Mouse (Mus musculus) embryonic stem cell, embryonic (primary cell): ENCODE data around the gene Rasgrp2.

Experiments used
- CTCF ChIA-PET, 4 experiments: fragments of 300-600 bp in 2 of 4; fragments of 350-600 bp in 2 of 4; sonication (Branson Sonifier 250); formaldehyde crosslinking; loops; one replicate each; lab custom pipeline; 2022; ENCODE audit warnings: inconsistent platforms in 2 of 4; lab: Charles Lee
- POLR2A ChIA-PET, 4 experiments: fragments of 300-600 bp in 2 of 4; fragments of 350-600 bp in 2 of 4; sonication (Branson Sonifier 250); formaldehyde crosslinking; loops; one replicate each; lab custom pipeline; 2022; ENCODE audit warnings: antibody characterized with exemption in 4 of 4, inconsistent platforms in 1 of 4; lab: Charles Lee

The Rasgrp2 gene

DNA sequence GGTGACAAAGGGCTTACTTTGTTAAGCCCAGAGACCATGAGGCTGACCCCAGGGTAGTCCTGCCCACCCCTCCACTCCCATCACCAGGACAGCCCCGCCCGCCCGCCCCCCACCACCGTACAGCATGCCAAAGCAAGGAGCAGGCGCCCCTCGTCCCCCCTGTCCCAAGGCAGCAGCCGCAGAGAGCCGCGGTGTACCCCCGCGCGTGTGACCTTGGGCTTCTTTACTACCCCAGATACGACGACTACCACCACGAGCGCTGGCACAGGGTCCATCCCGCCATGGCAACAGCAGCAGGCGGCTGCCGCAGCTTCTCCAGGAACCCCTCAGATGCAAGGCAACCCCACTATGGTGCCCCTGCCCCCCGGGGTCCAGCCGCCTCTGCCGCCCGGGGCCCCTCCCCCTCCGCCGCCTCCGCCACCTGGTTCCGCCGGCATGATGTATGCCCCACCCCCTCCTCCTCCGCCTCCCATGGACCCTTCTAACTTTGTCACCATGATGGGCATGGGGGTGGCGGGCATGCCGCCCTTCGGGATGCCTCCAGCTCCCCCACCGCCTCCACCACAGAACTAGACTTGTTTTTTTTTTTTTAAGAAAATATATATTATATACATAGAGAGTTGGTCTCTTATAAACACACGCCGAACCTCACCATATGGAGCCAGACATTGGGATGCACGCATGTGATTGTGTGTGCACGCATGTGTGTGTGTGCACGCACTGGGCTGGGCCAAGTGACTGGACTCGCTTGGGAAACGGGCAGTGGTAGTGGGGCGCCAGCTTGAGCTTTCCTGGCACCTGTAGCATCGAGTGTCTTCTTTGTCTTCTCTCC lies 23.5 kb upstream of the Rasgrp2 start:
- CTCF ChIA-PET, result interaction anchor here in 3 of 4 experiments (0.7 to 3.6 kb wide), 9 partner anchors 8 to 78 kb away, joined by 3 to 21 read pairs (median 3); partner anchors contain the start of genes Map4k2 (in 1 of the 3), Pygm (in 1 of the 3) and Sf1 (in 1 of the 3)
- POLR2A ChIA-PET, result interaction anchor here (0.7 to 21.5 kb wide), 13 partner anchors 5 to 772 kb away, joined by 3 to 493 read pairs (median 6); partner anchors contain the start of genes Sf1 (in 3 of the 4), Pygm (in 2 of the 4) and Map4k2 (in 1 of the 4)

- ChIA-PET POLR2A (interaction anchor here in 3 of 4 experiments (0.7 to 21.5 kb wide), 9 partner anchors 6 to 37 kb away, joined by 3 to 493 read pairs (median 26); partner anchors contain the start of genes Sf1 (in 2 of the 3), Map4k2 (in 1 of the 3) and Pygm (in 1 of the 3)), CTCF (interaction anchor here in 2 of 4 experiments (0.7 to 3.6 kb wide), 5 partner anchors 12 to 78 kb away, joined by 3 to 21 read pairs (median 3); partner anchors contain the start of genes Map4k2 (in 1 of the 2) and Sf1 (in 1 of the 2))
Measured at GRCm38 (mm10) chr19:6376255-6376564, 22.9 kb upstream of the Rasgrp2 start.

GRCm38 (mm10) chr19:6376643-6377042 lies 22.5 kb upstream of the Rasgrp2 start:
- ChIA-PET POLR2A (interaction anchor here (0.9 to 21.5 kb wide), 12 partner anchors 6 to 100 kb away, joined by 3 to 493 read pairs (median 5); partner anchors contain the start of genes Sf1 (in 3 of the 4), Ehd1 (in 1 of the 4) and Pygm (in 1 of the 4)), CTCF (interaction anchor here in 3 of 4 experiments (0.6 to 1.9 kb wide), 4 partner anchors 12 to 25 kb away, joined by 5 to 6 read pairs (median 6); partner anchors contain the start of gene Sf1 (in 1 of the 3))

DNA sequence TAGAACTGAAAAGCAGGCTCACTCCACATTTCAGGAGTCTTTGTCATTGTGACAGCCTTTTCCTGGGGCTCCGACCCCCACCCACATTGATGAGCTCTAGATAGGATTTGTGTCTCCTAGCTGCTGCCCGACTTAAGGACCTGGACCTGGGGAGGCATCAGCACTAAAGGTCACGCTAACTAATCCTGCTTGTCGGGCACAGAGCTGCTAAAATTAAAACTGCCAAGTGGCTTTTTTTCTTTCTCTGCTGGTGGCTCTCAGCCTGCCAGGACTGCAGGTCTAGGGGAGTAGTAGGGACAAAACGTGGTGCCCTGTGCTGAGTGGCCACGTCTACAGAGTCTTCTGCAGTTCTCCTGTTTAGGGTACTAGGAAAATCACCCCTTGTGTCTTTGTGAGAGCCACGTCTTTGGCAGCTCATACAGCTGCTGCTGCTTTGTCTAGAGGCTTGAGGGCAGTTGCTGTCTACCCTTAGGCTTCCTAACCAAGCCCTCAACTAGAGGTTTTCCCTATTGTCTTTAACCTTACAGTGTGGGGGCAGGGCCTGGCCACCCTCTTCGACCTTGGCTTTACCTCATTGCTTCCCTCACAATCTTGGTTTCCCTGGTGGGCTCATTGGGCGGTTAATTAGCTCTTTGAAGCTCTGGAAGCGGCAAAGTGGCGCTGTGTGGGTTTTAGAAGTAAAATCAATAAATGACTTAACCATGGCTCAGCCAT lies 21.7 kb upstream of the Rasgrp2 start:
- CTCF ChIA-PET, result interaction anchor here in 3 of 4 experiments (0.6 to 1.9 kb wide), 7 partner anchors 11 to 593 kb away, joined by 3 to 6 read pairs (median 5); partner anchors contain the start of genes Men1 (in 1 of the 3) and Sf1 (in 1 of the 3)

GRCm38 (mm10) chr19:6380411-6381166 lies 18.6 kb upstream of the Rasgrp2 start:
- ChIA-PET POLR2A (interaction anchor here in 3 of 4 experiments (0.7 to 21.5 kb wide), 19 partner anchors 9 to 623 kb away, joined by 3 to 493 read pairs (median 5); partner anchors contain the start of genes Sf1 (in 2 of the 3), Fkbp2 (in 1 of the 3), Men1 (in 1 of the 3) and Rasgrp2 (in 1 of the 3)), CTCF (interaction anchor here in 1 of 4 experiments (0.6 kb wide), 1 partner anchor 927 kb away, joined by 10 read pairs; no protein-coding TSS in a partner anchor)

More for the DNA sequence above, 21.7 kb upstream of the Rasgrp2 start:
- POLR2A ChIA-PET, result interaction anchor here in 3 of 4 experiments (0.9 to 21.5 kb wide), 16 partner anchors 5 to 101 kb away, joined by 3 to 493 read pairs (median 4); partner anchors contain the start of genes Sf1 (in 3 of the 3), Ehd1 (in 1 of the 3) and Pygm (in 1 of the 3)

DNA sequence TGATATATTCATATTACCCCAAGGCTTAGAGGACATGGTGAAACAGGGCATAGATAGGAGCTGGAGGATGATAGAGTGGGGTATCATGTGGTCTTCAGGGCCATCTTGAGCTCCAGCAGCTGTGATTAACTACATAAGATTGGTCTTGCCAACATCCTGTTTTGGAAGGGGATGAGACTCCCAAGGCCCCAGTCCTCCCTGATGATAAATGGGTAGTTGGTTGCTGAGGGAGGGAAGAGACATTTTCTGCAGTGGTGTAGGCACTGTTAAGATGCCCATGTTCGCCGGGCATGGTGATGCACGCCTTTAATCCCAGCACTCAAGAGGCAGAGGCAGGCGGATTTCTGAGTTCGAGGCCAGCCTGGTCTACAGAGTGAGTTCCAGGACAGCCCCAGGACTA lies 17.9 kb upstream of the Rasgrp2 start:
- ChIA-PET POLR2A (interaction anchor here (0.7 to 21.5 kb wide), 18 partner anchors 9 to 628 kb away, joined by 3 to 493 read pairs (median 5); partner anchors contain the start of genes Sf1 (in 2 of the 4), Map4k2 (in 1 of the 4), Men1 (in 1 of the 4) and Rasgrp2 (in 1 of the 4)), CTCF (interaction anchor here in 1 of 4 experiments (0.7 kb wide), 1 partner anchor 320 kb away, joined by 3 read pairs; no protein-coding TSS in a partner anchor)

GRCm38 (mm10) chr19:6382323-6382924 lies 16.7 kb upstream of the Rasgrp2 start:
- POLR2A ChIA-PET, result interaction anchor here in 3 of 4 experiments (0.8 to 21.5 kb wide), 12 partner anchors 8 to 119 kb away, joined by 3 to 493 read pairs (median 6); partner anchors contain the start of genes Sf1 (in 2 of the 3), Map4k2 (in 1 of the 3) and Rasgrp2 (in 1 of the 3)
- CTCF ChIA-PET, result interaction anchor here in 2 of 4 experiments (0.7 to 2.9 kb wide), 4 partner anchors 8 to 321 kb away, joined by 3 to 18 read pairs (median 3); no protein-coding TSS in a partner anchor

DNA sequence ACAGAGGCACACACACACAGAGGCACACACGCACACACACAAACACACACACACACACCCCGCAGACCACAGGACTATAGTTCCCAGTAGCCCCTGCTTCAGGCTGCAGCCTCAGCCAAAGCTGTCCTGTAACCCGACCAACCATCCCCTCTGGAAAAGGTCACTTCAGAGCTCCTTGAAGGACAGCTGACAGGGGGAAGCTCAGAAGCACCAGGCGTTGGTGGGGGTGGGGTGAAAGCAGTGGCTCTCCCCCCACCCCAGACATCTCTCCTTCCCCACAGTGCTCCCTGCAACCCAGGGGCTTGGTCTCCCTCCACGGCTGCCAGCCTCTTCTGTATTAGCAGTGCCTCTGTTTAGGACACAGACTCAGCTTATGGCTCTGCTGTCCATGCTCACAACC lies 15.7 kb upstream of the Rasgrp2 start:
- ChIA-PET CTCF (interaction anchor here in 2 of 4 experiments (0.6 to 2.9 kb wide), 8 partner anchors 9 to 553 kb away, joined by 3 to 18 read pairs (median 3); no protein-coding TSS in a partner anchor), POLR2A (interaction anchor here in 3 of 4 experiments (0.6 to 21.5 kb wide), 27 partner anchors 9 to 596 kb away, joined by 3 to 493 read pairs (median 4); partner anchors contain the start of genes Rasgrp2 (in 2 of the 3), Sf1 (in 2 of the 3), Ehd1 (in 1 of the 3) and Fkbp2 (in 1 of the 3))

- ChIA-PET POLR2A (interaction anchor here in 3 of 4 experiments (0.6 to 21.5 kb wide), 27 partner anchors 8 to 596 kb away, joined by 3 to 493 read pairs (median 4); partner anchors contain the start of genes Rasgrp2 (in 2 of the 3), Sf1 (in 2 of the 3), Ehd1 (in 1 of the 3) and Fkbp2 (in 1 of the 3)), CTCF (interaction anchor here in 3 of 4 experiments (0.5 to 2.9 kb wide), 11 partner anchors 10 to 552 kb away, joined by 3 to 18 read pairs (median 3); no protein-coding TSS in a partner anchor)
Measured at GRCm38 (mm10) chr19:6384128-6384527, 15.0 kb upstream of the Rasgrp2 start, which contains the start of gene Pygm. TSS of gene Pygm (plus strand) at chr19:6384399.

DNA sequence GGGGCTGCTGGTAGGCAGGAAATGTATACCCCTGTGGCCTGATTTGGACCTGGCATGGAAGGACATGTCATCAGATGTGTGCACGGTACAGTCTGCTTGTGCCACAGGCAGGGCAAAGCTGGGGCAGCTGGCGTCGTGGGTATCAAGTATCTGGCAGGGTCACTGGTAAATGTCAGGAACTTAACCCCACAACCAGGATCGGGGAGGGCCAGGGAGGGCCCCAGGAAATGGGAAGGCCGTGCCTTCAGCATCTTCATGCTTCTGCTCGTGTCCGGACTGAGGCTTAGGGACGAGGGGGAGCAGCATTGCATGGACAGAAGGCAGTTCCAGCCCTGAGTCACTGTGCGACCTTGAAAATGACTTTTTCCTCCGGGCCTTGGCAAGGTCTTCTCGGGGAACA lies 14.2 kb upstream of the Rasgrp2 start:
- POLR2A ChIA-PET, result interaction anchor here in 3 of 4 experiments (0.9 to 21.5 kb wide), 11 partner anchors 8 to 267 kb away, joined by 3 to 493 read pairs (median 3); partner anchors contain the start of genes Sf1 (in 2 of the 3), Rasgrp2 (in 1 of the 3) and Sac3d1 (in 1 of the 3)
- CTCF ChIA-PET, result interaction anchor here in 2 of 4 experiments (1.1 to 2.9 kb wide), 4 partner anchors 11 to 78 kb away, joined by 3 to 18 read pairs (median 4); no protein-coding TSS in a partner anchor

DNA sequence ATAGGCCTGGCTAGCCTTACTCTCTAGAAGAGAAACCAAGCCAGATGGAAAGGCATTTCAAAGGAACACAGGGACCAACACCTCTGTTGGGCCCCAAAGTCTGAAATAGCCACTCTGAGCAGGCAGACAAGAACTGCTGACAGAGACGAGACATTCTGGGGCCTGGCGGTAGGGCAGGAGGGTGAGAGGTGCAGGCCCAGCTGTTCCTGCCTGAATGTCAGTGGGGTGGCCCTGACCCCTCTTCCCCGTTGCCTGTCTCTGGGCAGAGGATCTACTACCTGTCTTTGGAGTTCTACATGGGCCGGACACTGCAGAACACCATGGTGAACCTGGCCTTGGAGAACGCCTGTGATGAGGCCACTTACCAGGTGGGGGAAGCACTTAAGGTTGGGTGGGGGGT lies 13.7 kb upstream of the Rasgrp2 start:
- CTCF ChIA-PET, result interaction anchor here in 1 of 4 experiments (0.8 to 1.7 kb wide), 4 partner anchors 13 to 79 kb away, joined by 3 to 5 read pairs (median 3); no protein-coding TSS in a partner anchor
- POLR2A ChIA-PET, result interaction anchor here (0.5 to 21.5 kb wide), 10 partner anchors 8 to 209 kb away, joined by 3 to 493 read pairs (median 4); partner anchors contain the start of genes Sf1 (in 2 of the 4) and Rasgrp2 (in 1 of the 4)

DNA sequence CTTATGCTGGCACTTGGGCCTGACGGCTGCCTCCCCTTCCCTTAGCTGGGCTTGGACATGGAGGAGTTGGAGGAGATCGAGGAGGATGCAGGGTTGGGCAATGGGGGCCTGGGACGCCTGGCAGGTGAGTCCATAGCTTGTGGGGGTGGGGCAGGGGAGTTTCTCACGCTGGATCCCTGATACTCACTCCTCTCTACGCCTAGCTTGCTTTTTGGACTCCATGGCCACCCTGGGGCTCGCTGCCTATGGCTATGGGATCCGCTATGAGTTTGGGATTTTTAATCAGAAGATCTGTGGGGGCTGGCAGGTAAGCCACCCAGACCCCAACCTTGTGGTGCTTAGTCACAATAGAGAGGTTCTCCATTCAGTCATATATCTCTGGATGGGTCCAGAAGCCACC lies 13.3 kb upstream of the Rasgrp2 start:
- ChIA-PET CTCF (interaction anchor here in 1 of 4 experiments (0.8 to 1.7 kb wide), 4 partner anchors 13 to 79 kb away, joined by 3 to 4 read pairs (median 3); no protein-coding TSS in a partner anchor), POLR2A (interaction anchor here (0.5 to 21.5 kb wide), 11 partner anchors 9 to 209 kb away, joined by 3 to 493 read pairs (median 3); partner anchors contain the start of genes Sf1 (in 2 of the 4) and Rasgrp2 (in 1 of the 4))

DNA sequence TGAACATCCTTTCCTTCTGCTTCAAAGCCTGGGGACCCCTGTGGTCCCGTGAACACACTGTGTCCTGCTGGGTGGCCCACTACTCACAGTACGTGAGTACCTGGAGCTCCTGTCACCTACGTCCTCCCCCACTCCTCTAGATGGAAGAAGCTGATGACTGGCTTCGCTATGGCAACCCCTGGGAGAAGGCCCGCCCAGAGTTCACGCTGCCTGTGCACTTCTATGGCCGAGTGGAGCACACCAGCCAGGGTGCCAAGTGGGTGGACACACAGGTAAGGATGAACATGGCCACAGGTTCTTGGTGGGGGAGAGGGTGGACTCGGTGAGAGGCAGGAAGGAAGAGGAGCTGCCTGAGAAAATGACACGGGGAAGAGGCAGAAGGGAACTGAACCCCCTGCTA lies 12.9 kb upstream of the Rasgrp2 start:
- POLR2A ChIA-PET, result interaction anchor here in 2 of 4 experiments (0.6 to 21.5 kb wide), 10 partner anchors 9 to 210 kb away, joined by 3 to 493 read pairs (median 3); partner anchors contain the start of genes Sf1 (in 2 of the 2) and Rasgrp2 (in 1 of the 2)
- CTCF ChIA-PET, result interaction anchor here in 2 of 4 experiments (0.6 to 1.8 kb wide), 5 partner anchors 13 to 610 kb away, joined by 3 to 4 read pairs (median 3); partner anchors contain the start of genes Nudt22 (in 1 of the 2) and Trpt1 (in 1 of the 2)

DNA sequence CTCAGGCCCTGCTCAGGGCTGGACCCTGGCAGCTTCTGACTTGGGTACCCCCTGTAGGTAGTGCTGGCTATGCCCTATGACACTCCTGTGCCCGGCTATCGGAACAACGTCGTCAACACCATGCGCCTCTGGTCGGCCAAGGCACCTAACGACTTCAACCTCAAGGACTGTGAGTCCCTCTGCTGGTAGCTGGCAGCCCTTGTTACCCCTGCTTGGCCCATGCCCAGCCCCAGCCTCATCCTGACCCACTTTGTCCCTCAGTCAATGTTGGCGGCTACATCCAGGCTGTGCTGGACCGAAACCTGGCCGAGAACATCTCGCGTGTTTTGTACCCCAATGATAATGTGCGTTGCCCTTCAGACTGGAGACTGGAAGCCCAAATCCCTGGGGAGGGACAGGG lies 11.1 kb upstream of the Rasgrp2 start:
- POLR2A ChIA-PET, result interaction anchor here in 3 of 4 experiments (1.0 to 21.5 kb wide), 8 partner anchors 9 to 72 kb away, joined by 3 to 493 read pairs (median 4); partner anchors contain the start of gene Sf1 (in 2 of the 3)
- CTCF ChIA-PET, result interaction anchor here (0.5 to 2.1 kb wide), 8 partner anchors 9 to 266 kb away, joined by 3 to 6 read pairs (median 4); partner anchors contain the start of genes Cdc42bpg (in 1 of the 4) and Sf1 (in 1 of the 4)
